Mouse (Mus musculus) megakaryocyte-erythroid progenitor cell, adult 5-6 weeks (primary cell): Measurements from ENCODE around the gene Mbnl2. TPM values are rescaled to one million over a fixed set of nuclear protein-coding genes. Genes with fewer than 3 reads are reported as not detected.
A peak's percentile ranks its signal among the peaks of the same experiment; 100 is the strongest.
"Not testable (repeated sequence)": the region's sequence is repeated elsewhere in the genome, so short reads cannot be mapped to it uniquely, and the experiment has no call there.

Experiments used
- ATAC-seq: replicated peaks from 2 replicates; pipeline ENCODE4 v1.8.0; 2016; ENCODE audit warnings: mild to moderate bottlenecking, inconsistent platforms; ENCODE audit not compliant: severe bottlenecking, poor library complexity, low FRiP score, low TSS enrichment
- total RNA-seq, 2 experiments: library from RNA; stranded (forward) in 1 of 2; stranded (reverse) in 1 of 2; fragments of 200-1000, 215-1000 nt in 1 of 2; fragments of >200 nt in 1 of 2; fragmentation: Nextera tagmentation in 1 of 2; gene quantifications; 2 replicates each; pipeline ENCODE4 v1.2.3; 2014 to 2017

Mbnl2 gene
- total RNA-seq, 2 experiments from 2014 or later = 33.1 to 35.3 TPM

GRCm38 (mm10) chr14:120347410-120348315, 72.2 kb downstream of the Mbnl2 start:
- peak; percentile 77 for ATAC-seq

GRCm38 (mm10) chr14:120349332-120349731, 73.9 kb downstream of the Mbnl2 start:
- ATAC-seq = no peak

- 0 out of 2 replicates have a peak, but pooled peaks have one; percentile 19 for ATAC-seq
Measured at GRCm38 (mm10) chr14:120352136-120352843, 76.8 kb downstream of the Mbnl2 start.

- no peak for ATAC-seq
Measured at GRCm38 (mm10) chr14:120353211-120353610, 77.7 kb downstream of the Mbnl2 start.

- ATAC-seq = no peak
Measured at GRCm38 (mm10) chr14:120354595-120354994, 79.1 kb downstream of the Mbnl2 start.

GRCm38 (mm10) chr14:120355040-120355741, 79.7 kb downstream of the Mbnl2 start:
- ATAC-seq = peak; percentile 94

GRCm38 (mm10) chr14:120355742-120356440, 80.4 kb downstream of the Mbnl2 start:
- ATAC-seq = no peak

- ATAC-seq = no peak
Measured at GRCm38 (mm10) chr14:120357321-120358070, 82.0 kb downstream of the Mbnl2 start.

- not testable (repeated sequence) for ATAC-seq
Measured at GRCm38 (mm10) chr14:120359608-120360007, 84.1 kb downstream of the Mbnl2 start.

- no peak for ATAC-seq
Measured at GRCm38 (mm10) chr14:120361121-120361520, 85.7 kb downstream of the Mbnl2 start.

GRCm38 (mm10) chr14:120362409-120362992, 87.0 kb downstream of the Mbnl2 start:
- 0 out of 2 replicates have a peak, but pooled peaks have one; percentile 6 for ATAC-seq

GRCm38 (mm10) chr14:120363090-120363818, 87.8 kb downstream of the Mbnl2 start:
- ATAC-seq = peak; percentile 78

GRCm38 (mm10) chr14:120365088-120365487, 89.6 kb downstream of the Mbnl2 start:
- ATAC-seq = no peak

- ATAC-seq = no peak
Measured at GRCm38 (mm10) chr14:120366962-120367361, 91.5 kb downstream of the Mbnl2 start.

GRCm38 (mm10) chr14:120367589-120367988, 92.1 kb downstream of the Mbnl2 start:
- no peak for ATAC-seq

- ATAC-seq = no peak
Measured at GRCm38 (mm10) chr14:120368456-120368855, 93.0 kb downstream of the Mbnl2 start.

GRCm38 (mm10) chr14:120368914-120369391, 93.5 kb downstream of the Mbnl2 start:
- ATAC-seq = no peak
